Mouse (Mus musculus): Measurements from ENCODE around the gene Cdkn1a.

- TF ChIP-seq EP300 (IDR thresholded peaks at IDR 0.05; ENCODE audit: low read depth) (no peak), CTCF (IDR thresholded peaks at IDR 0.05; ENCODE audit: low read depth) (no peak)
These were observed 12.8 kb upstream of the Cdkn1a start for GRCm38 (mm10) chr17:29077786-29078509.

Data from liver, embryonic 14.5 days (tissue).